Mouse (Mus musculus) heart, postnatal 0 days (tissue): ENCODE measurements around the gene Rasgef1a.

Experiments used
- CTCF ChIP-seq: IDR thresholded peaks from 2 replicates; pipeline ENCODE4 v1.5.1; 2016; ENCODE audit warnings: antibody characterized with exemption, control low read depth, low read depth
- EP300 ChIP-seq: IDR thresholded peaks from 2 replicates; pipeline ENCODE4 v1.6.1; 2016; ENCODE audit warnings: antibody characterized with exemption, low read depth

DNA sequence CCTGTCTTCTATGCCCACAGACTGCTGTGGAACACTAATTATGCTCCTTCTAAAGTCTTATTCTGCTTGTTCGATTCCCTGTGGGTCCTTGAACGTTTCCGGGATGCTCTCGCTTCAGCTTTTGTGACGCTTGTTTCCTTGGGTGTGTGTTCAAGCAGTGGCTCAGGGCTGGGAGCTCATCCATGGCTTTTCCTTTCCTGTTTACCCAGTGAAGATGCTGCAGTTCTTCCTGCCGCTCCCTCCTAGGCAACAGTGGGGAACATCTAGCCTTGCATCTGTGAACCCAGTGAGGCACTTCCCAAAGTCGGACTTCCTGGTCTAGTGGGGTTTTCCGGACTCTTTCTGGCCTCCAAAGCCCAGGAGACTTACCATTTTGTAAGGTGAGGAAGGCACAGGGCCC lies 20.6 kb upstream of the Rasgef1a start:
- TF ChIP-seq CTCF = no peak
- no peak for TF ChIP-seq EP300
